Mouse (Mus musculus) lung, postnatal 4 days (tissue): ENCODE results near the gene Esp24.
"Not testable (repeated sequence)": the region's sequence is repeated elsewhere in the genome, so short reads cannot be mapped to it uniquely, and the experiment has no call there.

ENCODE experiments used
- DNase-seq, 2 experiments: peaks; one replicate each; pipeline ENCODE4 v3.0.0; 2021

Esp24 gene

GRCm38 (mm10) chr17:39036395-39036794, at the start of gene Esp24:
Gene Esp24 (plus strand): TSS chr17:39036695.
- DNase-seq = not testable (repeated sequence)

- no peak for DNase-seq
These were observed 26.6 kb upstream of the Esp24 start for GRCm38 (mm10) chr17:39009846-39010245.

- no peak for DNase-seq
These were observed 25.5 kb upstream of the Esp24 start for GRCm38 (mm10) chr17:39010675-39011638.

- no peak for DNase-seq
These were observed 19.3 kb upstream of the Esp24 start for GRCm38 (mm10) chr17:39017184-39017583.

- no peak for DNase-seq
These were observed 6.7 kb downstream of the Esp24 start, which contains the start of gene Gm21903 for GRCm38 (mm10) chr17:39043241-39043640. Gene Gm21903 (minus strand): TSS chr17:39043341.

GRCm38 (mm10) chr17:39063641-39064040, 27.1 kb downstream of the Esp24 start:
- DNase-seq = no peak

GRCm38 (mm10) chr17:39076937-39077336, 40.4 kb downstream of the Esp24 start, which contains the start of gene Esp23:
Gene Esp23 (minus strand): TSS chr17:39077037.
- no peak for DNase-seq
